Mouse (Mus musculus) mouse trophoblast stem cell (cell line): ENCODE measurements around the gene Ube2j1.
"Not testable (repeated sequence)": the region's sequence is repeated elsewhere in the genome, so short reads cannot be mapped to it uniquely, and the experiment has no call there.

Experiments
- in situ Hi-C, 2 experiments: fragments of 300-500 bp; cut with MseI, MboI; formaldehyde crosslinking; loops; 2 replicates in 1 of 2; 3 replicates in 1 of 2; pipeline ENCODE4 v1.15.1; 2025

Ube2j1 gene

DNA sequence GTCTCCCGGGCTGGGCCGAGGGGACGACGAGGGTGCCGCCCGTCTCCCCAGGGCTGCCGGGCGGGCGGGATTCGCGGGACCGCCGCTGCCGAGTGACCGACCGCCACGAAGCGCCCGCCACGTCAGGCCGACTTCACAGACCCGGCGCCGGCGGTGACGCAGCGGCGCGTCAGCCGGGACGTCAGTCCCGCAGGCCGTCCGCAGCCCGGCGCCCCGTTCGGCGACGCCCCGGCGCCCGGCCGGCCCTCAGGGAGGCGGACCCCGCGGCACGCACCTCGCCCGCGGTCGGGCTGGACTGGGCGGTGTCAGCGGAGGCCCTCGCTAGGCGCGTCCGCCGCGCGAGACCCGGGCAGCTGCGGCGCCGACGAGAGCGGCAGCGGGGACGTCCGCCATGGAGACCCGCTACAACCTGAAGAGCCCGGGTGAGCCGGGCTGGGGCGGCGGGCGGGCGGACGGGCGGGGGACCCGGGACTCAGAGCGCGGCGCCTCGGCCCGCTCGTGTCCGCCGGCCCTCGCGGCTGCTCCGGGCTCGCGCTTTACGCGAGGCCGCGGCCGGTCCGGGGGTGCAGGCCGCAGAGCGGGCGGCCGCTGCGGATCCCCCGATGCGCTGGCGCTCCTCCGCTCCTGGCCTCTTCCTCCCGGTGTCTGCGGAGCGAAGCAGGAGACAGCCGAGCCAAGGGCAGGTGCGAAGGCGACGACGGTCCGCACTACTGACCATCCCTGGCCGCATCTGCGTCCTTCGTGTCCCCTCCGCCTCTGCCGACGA, at the start of gene Ube2j1:
TSS of gene Ube2j1 (plus strand) at position 222 of the 766 bp plus-strand sequence.
- in situ Hi-C loops = no loop called here

DNA sequence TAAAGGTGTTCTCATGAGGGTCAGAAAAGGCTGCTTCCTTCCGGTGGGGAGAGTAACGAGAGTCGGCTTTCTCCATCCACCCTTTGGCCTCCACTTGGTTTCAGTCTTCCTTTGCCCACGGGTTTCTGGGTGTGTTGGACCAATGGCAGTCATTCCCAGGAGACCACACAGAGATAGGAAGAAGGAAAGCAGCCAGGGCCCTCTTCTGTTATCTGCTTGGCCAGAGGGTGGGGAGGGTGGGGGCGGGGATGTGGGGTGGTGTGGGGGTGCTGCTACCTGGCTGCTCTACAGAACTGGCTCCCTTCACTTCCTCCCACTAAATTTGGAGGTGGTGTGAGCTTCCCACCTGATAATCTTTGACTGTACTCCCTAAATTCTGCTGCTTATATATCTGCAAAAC, 49.6 kb upstream of the Ube2j1 start:
- in situ Hi-C loops = no loop called here

DNA sequence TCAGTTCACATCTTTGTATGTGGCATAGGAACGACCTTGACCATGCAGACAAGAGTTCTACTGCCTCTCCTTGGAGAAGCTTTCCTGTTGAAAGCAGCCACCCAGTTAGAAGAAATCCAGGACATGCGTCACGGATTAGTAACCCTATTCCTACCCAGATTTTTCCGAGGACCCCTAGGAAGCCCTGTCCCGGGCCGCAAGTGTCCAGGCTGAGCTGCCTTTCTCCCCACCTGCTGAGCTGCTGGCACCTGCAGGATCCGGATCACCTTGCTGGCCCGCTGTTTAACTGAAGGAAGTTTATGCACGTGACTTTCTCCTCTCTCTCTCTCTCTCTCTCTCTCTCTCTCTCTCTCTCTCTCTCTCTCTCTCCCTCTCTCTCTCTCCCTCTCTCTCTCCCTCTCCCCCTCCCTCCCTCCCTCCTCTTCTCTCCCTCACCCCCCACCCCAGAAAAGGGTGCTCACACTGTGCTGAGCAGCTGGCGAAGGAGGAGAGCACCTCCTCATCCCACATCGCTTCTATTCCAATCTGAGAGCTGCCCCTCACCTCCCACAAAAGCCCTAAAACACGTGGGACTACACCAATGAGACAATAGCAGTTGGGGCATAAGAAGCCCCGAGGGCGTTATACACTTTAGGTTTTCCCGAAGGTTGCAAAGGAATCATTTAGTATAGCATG, 49.0 kb upstream of the Ube2j1 start:
- in situ Hi-C loops = no loop called here

DNA sequence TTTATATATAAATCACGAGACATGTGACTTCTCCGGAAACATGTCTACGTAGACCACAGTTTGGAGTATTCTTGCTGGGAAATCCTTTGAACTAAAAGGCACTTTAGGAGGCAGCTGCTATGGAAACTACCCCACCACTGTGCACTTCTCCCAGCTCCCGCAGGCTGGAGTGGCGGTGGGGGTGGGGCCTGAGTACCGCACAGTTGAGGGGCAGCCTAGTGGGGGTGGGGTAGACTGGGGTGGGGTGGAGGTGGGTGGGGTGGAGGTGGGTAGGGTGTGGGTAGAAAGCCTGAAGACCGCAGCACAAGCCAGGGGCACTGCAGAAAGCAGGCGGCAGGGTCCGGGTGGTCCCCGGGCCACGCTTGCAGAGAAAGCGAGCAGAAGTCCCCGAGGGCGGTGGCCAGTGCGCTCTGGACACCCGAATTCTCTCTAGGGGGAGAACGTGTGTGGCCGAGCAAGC, 48.5 kb upstream of the Ube2j1 start, which contains the start of gene Rragd:
TSS of gene Rragd (plus strand) at position 322 of the 460 bp plus-strand sequence.
- in situ Hi-C loops = no loop called here

DNA sequence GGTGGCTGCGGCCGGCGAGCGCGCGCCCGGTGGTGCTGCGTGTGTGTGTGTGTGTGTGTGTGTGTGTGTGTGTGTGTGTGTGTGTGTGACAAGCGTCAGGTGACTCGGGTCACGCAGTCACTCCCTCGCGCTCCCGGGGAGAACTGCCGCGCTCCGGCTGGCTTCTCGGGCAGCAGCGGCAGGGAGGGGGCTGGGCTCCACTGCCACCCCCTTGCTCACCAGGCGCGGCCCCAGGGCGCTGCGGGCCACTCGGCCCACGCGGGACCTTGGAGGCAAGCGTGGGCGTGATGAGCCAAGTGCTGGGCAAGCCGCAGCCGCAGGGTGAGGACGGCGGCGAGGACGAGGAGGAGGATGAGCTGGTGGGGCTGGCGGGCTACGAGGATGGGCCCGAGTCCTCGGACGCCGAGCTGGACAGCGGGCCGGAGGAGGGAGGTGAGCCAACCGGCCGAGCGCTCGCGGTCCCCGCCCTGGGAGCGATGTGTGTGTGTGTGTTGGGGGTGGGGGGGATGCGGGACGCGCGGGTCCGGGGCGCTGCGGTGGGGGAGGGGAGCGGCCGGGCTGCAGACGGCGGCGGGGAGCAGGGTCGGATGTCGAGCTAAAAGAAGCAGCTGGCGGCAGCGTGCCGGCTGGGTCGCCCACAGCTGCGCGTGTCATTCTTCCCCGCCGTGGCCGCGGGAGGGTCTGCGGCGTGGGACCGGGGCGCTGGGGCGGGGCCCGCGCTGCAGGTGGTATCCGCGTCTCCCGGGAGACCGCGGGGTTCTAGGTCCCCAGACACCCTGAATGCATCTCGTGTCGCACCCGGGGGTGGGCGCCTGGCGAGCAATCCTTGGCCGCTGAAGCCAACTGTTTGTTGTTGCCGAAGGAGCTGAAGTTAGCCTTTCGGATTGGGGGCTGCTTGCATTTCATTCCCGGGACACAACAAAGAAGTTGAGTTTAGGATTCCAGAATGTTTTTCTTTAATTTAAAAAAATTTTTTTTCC, 47.8 kb upstream of the Ube2j1 start:
- in situ Hi-C loops = no loop called here

DNA sequence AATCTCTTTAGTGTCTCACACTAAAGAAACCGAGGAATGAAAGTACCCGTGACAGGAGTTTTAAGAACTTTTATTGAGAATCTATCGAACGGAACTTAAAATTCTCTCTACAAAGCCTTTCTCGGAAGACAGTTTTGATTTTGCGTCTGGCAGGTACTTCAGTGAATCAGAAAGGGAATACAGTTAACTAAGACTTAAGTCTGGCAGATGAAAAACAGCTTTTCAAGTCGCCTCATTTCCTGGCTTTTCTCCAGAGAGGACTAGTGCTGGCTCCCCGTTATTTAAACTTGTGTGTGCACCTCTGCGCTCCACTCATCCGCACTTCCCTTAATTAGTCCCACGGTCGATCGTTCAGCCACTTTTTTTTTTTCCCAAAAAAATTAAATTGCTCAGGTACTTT, 47.0 kb upstream of the Ube2j1 start:
- in situ Hi-C loops = no loop called here

DNA sequence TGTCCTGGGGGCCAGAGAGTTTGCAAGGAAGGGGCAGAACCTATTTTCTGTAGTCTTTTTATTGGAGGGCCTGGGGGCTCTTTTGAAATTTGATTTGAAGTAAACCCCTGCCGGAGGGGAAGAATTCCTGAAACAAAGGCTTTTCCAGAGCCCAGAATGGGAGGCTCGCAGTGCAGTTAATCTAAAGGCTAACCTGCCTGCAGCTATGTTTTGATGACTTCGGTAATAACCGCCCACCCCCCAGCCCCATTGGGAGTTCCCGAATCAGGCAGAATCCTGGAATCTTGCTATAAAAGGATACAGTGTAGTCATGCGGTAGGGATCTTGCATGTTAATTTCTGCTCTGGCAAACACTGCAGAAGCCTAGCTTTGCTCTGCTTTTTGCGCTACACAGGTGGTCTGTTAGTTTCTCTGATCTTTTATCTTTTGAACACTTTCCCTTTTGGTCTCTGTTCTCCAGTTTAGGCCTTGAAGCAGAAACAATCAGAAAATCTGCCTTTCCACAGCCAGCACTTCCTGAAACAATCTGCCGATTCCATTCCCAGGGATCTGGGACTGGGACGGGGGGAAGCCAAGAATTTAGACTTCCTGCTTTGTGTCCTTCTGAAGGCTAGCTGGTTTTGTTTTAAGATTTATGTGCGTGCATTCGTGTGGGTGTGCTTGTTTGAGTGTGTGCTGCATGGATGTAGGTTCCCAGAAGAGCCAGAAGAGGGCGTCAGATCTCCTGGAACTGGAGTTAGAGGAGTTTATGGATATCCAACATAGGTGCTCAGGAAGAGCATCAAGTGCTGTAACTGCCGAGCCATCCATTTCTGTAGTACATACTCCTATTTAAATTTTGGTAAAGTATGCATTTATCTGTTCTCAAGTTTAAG, 46.2 kb upstream of the Ube2j1 start:
- in situ Hi-C loops = no loop called here

DNA sequence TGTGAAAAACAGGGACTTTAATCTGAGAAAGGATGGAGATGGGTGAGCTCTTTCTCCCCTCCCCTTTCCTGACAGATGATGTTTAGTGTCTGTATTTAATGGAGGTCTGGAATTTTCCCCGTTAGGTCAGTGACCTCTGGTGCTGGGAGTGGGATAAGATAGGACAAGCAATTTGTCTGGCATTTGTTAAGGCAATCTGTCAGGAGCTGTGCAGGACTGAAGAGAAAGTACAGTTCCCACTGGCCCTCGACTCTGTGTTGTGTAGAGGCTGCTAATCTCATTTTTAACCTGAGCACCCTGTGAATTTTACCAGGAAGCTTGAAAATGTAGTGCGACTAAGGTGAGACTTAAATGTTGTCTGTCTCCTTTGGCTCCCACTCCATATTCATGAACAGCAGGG, 45.5 kb upstream of the Ube2j1 start:
- in situ Hi-C loops = no loop called here

DNA sequence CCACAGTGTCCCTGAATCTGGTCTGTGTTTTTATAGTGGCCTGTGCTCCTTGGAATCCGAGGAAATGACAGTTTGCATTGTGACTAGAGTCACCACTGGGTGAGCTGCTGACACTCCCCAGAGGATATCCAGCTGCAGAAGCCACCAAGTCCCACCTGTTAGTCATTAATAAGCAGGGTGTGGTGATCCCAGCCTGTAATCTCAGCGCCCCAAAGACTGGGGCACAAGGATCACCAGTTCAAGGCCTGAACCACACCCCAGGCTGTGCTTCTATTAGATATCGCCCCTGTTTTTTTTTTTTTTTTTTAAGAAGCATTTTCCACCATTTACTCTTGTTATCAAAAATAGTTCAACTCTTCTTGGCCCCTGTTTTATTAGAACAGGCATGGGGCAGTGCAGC, 44.2 kb upstream of the Ube2j1 start:
- in situ Hi-C loops = no loop called here

DNA sequence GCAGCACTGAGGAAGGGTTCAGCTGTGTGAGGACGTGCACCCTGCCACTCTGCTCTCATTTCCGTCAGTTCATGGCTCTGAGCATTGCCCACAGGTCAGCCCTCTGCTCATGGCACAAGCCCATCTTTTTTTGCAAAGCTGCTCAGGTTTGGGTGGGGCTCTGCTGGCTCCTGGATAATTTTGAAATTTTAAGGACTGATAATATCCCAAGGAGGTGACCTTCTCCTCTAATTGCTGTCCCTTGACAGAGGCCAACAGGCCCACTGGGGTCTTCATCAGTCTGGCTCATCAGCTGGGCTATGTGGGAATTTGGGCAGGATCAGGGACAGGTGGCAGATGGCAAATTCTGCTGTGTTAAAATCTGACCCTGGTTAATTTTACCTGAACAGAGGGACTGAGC, 41.9 kb upstream of the Ube2j1 start:
- in situ Hi-C loops = no loop called here

DNA sequence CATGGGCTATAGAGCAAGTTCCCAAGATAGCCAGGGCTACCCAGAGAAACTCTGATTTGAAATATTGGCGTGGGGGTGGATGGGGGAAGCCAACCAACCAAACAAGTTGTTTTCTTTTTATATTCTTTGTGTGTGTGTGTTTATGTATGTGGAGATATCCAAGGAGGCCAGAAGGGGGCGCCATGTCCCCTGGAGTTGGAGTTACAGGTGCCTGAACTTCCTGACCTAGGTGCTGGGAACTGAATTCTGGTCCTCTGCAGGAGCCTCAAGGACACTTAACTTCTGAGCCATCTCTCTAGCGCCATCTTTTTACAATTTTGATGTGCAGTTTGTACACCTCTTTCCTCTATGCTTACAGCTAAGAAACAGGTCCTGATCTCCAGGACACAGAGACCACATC, 37.0 kb upstream of the Ube2j1 start:
- in situ Hi-C loops = no loop called here

DNA sequence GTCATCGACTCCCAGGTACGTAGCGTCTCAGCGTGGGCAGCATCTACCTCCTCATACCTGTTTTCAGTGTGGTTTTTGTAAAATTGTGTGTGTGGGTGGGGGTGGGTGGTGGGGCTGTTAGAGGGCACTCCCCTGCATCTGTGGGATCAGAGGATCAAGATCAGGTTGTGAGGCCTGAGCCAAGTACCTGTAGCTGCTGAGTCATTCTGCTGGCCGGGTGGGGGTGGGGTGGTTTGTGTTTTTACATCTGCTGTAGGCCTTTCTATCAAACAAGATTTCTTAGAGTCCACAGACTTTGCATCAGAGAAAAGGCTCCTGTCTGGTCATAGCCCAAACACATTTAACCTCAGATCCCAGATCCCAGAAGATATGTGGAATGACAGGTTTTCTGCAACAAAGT, 35.1 kb upstream of the Ube2j1 start:
- in situ Hi-C loops = no loop called here

DNA sequence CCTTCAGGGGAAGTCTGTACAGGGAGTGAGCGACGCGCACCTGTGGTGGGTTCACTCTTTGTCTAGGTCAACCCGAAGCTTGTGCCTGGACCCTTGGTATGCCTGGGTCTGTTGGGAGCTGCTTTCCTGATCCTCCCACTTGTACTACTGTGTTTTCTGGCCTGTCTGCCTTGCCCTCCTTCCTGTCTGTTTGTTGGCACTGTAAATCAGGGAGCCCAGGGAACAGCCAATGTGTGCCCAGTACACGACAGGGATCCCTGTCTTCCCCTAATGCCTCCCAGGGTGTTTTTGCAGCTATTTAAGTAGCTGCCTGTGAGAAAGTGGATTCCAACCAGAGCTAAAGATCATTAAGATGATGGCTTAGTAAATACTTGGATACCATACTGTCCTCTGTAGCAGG, 33.6 kb upstream of the Ube2j1 start:
- in situ Hi-C loops = no loop called here

DNA sequence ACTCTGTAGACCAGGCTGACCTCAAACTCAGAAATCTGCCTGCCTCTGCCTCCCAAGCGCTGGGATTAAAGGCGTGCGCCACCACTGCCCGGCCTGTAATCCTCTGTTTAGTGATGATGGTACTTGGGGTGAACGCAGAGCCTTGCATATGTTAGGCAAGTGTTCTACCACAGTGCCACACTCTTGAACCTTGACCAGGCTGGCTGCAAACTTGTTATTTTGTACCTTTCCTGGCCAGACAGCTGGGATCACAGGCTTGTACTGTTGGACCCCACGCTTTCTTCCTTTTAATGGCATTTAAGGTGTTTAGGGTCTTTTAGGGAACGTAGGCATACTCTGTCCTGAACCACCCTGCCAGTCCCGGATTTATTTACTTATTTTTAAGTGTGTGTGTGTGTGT, 32.2 kb upstream of the Ube2j1 start:
- in situ Hi-C loops = no loop called here

DNA sequence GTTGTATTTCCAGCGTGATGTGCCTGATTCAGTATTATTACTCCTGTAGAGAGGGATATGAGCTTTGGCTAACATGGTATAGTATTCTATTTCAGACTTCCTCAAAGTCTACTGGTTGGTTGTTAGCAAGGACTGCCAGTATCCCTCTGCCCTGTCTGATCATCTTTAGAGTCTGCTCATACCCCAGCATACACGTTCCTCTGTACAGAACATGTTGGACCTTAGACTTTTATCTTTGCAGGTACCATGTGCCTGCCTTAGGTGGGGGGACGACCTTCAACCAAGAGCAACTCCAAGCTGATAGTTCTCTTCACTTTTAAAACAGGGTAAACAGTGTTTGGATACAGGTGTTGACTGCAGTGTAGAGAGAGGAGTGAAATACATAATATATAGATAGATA, 29.1 kb upstream of the Ube2j1 start:
- in situ Hi-C loops = no loop called here

DNA sequence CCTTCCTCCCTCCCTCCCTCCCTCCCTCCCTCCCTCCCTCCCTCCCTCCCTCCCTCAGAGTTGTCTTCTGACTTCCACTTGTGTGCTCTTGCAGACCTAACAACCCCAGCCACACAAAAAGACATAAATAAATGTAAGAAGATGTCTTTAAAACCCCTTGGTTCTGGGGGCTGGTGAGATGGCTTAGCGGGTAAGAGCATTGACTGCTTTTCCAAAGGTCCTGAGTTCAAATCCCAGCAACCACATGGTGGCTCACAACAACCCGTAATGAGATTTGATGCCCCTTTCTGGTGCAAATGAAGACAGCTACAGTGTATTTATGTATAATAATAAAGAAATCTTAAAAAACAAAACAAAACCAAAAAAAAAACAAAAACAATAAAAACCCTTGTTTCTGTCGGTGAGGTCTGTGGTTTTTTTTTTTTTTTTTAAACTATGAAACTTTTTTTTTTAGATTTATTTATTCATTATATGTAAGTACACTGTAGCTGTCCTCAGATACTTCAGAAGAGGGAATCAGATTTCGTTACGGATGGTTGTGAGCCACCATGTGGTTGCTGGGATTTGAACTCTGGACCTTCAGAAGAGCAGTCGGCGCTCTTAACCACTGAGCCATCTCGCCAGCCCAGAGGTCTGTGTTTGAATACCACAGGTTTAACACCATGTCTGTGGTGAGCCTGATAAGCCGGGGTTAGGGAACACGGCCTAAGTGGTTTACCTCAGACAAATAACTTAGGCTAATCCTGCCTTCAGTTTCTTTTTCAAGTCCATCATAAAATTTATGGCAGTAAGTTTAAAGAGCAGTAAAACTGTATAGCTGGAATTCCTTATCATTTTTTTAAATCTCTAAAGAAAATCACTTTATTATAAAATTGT, 25.4 kb upstream of the Ube2j1 start:
- in situ Hi-C loops = not testable (repeated sequence)

DNA sequence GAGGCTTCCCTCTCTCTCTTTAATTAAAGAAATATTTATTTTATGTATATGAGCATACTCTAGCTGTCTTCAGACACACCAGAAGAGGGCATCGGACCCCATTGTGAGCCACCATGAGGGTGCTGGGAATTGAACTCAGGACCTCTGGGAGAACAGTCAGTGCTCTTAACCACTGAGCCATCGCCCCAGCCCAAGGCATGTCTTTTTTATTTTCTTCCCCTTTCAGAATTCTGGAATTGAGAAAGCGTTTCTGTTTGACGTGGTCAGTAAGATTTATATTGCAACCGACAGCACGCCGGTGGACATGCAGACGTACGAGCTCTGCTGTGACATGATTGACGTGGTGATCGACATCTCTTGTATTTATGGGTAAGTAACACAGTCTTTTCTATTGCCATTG, 24.4 kb upstream of the Ube2j1 start:
- in situ Hi-C loops = no loop called here

DNA sequence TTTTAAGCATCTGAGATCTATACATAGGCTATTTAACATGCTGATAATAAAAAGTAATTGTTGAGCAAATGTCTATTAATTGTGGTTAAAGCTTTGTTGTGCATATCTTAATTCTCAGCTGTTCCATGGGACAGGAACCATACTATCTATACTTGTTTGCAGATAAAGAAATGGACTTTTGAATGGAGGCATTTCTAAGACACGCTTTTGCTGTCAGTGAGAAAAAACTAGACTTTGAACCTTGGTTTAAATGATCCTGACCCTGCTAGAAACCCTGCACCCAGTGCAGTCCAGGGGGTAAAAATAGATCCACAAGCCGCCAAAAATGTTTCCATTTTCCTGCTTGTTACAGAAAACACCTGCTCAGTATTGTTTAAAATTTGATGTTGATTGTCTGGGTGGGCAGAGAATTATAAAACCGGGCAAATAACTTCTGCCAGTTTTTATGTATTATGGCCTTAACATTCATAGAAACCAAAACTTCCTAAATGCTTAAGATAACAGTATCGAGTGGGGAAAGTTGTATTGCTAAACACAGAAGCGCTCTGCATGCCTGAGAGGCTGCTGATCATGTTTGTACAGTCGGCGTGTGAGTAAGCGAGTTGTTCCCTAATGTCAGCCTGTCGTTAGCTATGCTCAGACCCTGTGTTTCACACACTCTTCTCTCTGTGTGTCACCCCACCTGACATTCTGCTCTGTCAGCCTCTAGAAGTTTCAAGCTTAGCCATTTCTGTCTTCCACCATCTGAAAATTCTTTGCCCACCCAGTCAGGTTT, 23.6 kb upstream of the Ube2j1 start:
- in situ Hi-C loops = no loop called here

DNA sequence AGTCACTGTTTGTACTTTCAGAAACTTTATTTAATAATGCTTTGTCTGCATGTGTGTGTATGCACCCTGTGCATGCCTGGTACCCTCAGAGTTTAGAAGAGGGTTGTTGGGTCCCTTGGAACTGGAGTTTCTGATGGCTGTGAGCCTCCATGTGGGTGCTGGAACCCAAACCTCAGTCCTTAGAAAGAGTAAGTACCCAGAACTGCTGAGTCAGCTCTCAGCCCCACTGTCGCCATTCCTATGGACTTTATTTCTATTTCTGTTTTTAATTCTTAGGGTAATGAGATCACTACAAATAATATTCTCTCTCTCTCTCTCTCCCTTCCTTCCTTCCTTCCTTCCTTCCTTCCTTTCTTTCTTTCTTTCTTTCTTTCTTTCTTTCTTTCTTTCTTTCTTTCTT, 21.1 kb upstream of the Ube2j1 start:
- in situ Hi-C loops = no loop called here
